Mouse (Mus musculus) olfactory bulb, adult 2 months (tissue): Measurements from ENCODE around the gene Ccnb1.

Experiments used
- CTCF ChIP-seq: fragments of 200-500 bp; IDR thresholded peaks from 2 replicates; pipeline ENCODE4 v1.5.1; 2012; ENCODE audit warnings: low read depth, mild to moderate bottlenecking, low read length, moderate library complexity; ENCODE audit not compliant: insufficient read depth
- POLR2A ChIP-seq: fragments of 200-500 bp; IDR thresholded peaks from 2 replicates; pipeline ENCODE4 v1.6.1; 2012; ENCODE audit warnings: mild to moderate bottlenecking, low read depth, low read length, moderate library complexity; ENCODE audit not compliant: insufficient read depth

DNA sequence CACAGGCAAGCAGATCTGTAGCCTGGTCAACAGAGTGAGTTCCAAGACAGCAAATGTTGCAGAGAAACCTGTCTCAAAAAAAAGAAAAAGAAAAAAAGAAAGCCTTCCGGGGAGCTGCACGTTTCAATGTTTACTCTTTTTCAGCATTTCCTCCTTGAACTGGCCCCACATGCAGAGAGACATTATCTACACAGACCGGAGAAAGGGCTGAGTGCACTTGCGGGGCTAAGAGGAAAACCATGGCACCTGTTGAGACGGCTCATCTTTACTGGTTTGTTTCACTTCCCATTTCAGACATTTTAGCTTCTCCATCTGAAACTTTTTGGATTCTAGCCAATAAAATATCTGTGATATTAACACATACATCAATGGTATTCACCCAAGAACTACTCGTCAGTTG, 37.9 kb upstream of the Ccnb1 start:
- no peak for TF ChIP-seq POLR2A
- TF ChIP-seq CTCF = no peak
